Mouse (Mus musculus): ENCODE data around the gene B4galnt4.

Gene B4galnt4

DNA sequence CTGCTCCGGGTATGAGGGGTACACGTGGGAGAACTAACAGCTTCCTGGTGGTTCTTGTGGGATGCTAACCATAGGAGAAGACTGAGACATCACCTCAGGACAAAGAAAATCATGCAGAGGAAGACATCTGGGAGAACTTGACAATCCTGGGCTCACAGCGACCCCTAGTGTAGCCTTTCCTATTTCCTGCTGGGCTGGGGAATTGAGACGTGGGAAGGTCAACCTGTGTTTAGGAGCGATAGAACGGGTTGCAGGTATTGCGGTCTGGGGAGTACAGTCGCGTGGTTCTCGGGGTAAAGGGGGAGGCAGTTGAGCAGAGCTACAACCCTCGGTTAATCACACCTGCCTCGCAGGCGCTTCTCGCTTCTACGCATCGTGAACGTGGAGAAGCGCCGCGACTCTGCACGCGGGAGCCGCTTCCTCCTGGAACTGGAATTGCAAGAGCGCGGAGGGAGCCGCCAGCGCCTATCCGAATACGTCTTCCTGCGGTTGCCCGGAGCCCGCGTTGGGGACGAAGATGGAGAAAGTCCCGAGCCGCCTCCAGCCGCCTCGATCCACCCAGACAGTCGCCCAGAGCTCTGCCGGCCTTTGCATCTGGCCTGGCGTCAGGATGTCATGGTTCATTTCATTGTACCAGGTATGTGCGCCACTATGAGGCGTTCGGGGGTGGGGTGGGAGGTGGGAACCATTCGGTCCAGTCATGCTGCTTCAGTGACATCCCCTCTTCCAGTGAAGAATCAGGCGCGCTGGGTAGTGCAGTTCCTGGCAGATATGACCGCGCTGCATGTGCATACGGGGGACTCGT is 9.4 kb downstream of the B4galnt4 start:
- DNase-seq (ENCODE audit: low read depth, low spot score): peak; percentile 93

- DNase-seq (ENCODE audit: low read depth, low spot score): peak; percentile 70
These were observed 11.3 kb downstream of the B4galnt4 start for GRCm38 (mm10) chr7:141072017-141072745.

DNA sequence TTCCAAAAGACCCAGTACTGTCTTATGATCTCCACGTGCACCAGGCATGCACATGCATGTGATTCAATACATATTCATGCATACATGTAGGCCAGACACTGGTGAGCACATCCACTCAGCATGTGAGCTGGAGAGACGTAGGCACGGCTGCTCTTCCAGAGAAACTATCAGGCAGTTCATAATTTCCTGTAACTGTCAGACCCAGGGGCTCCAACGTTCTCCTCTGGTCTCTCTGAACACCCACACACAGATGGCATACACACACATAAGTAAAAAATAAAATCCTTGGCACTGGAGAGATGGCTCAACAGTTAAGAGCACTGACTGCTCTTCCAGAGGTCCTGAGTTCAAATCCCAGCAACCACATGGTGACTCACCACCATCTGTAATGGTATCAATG is 12.9 kb downstream of the B4galnt4 start:
- no peak for DNase-seq (ENCODE audit: low read depth, low spot score)

DNA sequence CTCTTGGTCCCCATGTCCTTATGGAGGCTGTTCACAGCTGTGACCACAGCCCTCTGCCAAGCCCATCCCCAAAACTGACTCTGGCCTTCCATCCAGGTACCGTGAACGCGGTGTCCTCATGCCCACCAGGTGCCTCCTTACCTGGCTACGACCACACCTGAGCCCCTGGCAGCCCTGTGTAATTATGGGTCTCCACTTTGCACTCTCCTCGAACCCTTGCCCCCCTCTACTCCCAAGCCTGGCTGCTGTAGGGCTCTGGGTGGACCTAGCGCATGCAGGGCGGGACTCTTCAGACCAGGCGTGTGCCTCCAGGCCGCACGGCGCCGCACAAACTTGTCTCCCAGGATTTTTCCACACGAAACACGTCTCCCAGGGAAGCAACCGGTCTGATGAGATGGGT is 16.9 kb downstream of the B4galnt4 start, which contains the start of gene Pkp3:
Pkp3 (plus strand) TSS at position 378 of the 400 bp plus-strand sequence.
- no peak for DNase-seq (ENCODE audit: low read depth, low spot score)

- DNase-seq (ENCODE audit: low read depth, low spot score): no peak
These were observed 18.0 kb downstream of the B4galnt4 start for GRCm38 (mm10) chr7:141078876-141079275.

GRCm38 (mm10) chr7:141079481-141080449 is 18.9 kb downstream of the B4galnt4 start:
- no peak for DNase-seq (ENCODE audit: low read depth, low spot score)

DNA sequence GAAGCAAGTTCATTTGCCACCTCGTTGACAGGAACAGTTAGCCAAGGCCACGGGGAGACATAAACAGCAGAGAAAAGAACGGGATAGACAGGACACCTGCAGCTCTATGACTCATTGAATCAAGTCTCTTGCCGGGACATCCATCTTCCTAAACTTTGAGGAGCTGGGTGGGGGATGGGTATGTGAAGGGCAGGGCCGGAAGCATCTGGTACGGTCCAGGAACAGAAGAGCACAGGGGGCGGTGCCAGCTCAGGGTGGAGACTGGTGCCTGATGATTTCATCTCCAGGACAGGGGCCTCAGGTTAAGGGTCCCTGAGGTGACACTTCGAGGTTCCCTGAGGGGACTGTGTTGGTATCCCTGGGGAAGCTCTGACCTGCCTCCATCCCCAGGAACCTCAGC is 27.0 kb downstream of the B4galnt4 start:
- peak; percentile 64 for DNase-seq (ENCODE audit: low read depth, low spot score)

GRCm38 (mm10) chr7:141088473-141088872 is 27.6 kb downstream of the B4galnt4 start:
- DNase-seq (ENCODE audit: low read depth, low spot score): no peak

DNA sequence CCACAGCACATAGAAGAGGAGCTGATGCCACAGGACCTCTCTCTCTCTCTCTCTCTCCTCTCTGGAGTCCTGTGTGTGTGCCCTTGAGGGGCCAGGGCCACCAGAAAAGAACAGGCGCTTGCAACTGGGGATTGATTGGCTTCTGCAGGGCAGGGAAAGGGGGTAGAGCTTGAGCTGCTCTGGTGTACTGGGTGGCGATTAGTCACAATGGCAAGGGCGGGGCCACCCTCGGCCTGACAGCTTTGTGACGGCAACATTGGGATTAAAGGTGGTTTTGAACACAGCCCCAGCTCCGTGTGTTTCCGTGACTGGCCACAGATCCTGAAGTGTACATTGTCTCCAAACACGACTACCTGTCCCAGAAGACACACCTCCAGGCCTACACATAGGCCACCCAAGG is 29.3 kb downstream of the B4galnt4 start:
- no peak for DNase-seq (ENCODE audit: low read depth, low spot score)

- DNase-seq (ENCODE audit: low read depth, low spot score): peak; percentile 97
These were observed 31.3 kb downstream of the B4galnt4 start for GRCm38 (mm10) chr7:141092051-141092735.

GRCm38 (mm10) chr7:141093950-141094349 is 33.0 kb downstream of the B4galnt4 start:
- DNase-seq (ENCODE audit: low read depth, low spot score): no peak

DNA sequence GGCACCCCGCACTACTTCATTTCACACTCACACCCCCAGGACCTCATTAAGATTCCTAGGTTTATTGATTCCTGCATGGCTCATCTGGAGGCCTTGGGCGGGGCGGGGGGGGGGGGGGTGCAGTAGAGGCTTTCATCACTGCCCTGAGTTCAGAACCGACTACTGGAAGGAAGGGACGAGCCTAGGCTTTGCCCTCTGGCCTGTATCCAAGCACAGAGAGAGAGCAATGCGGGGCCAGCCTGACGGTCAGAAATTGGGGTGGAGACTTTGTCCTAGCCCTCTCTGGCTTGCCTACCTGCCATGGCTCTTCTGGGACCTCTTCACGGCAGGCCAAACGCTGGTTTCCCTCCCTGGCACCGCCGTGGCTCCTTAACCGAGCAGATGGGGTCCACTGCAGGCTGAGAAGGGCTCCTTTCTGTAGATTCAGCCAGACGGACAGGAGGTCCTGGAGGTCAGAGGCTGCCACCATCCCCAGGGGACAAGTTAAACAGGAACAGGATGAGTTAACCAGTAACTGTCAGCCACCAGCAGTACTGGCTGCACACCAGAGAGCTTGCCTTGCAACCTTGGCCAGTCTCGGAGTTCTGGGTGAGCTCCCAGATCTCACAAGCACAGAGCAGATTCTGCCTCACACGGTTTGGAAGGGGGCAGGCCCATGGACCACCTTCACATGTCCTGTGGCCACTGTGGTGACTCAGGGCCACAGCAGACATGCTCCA is 33.7 kb downstream of the B4galnt4 start:
- no peak for DNase-seq (ENCODE audit: low read depth, low spot score)

DNA sequence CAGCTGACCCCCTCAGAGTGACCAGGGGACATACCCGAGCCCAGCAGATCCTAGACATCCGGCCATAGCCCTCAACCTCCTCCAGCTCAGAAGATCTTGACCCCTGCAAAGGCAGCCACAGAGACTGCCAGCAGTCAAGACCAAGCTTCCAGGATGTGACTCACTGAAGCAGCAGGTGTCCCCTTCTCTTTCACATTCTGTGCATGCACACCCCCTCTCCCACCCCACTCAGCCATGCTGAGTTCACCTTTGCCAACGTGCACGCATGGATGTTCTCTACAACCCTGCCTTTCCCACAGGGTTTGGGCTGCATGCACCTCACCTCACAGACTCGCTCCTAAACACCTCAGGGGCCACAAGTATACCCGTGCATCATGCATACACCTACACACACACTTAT is 35.1 kb downstream of the B4galnt4 start:
- DNase-seq (ENCODE audit: low read depth, low spot score): peak; percentile 25

DNA sequence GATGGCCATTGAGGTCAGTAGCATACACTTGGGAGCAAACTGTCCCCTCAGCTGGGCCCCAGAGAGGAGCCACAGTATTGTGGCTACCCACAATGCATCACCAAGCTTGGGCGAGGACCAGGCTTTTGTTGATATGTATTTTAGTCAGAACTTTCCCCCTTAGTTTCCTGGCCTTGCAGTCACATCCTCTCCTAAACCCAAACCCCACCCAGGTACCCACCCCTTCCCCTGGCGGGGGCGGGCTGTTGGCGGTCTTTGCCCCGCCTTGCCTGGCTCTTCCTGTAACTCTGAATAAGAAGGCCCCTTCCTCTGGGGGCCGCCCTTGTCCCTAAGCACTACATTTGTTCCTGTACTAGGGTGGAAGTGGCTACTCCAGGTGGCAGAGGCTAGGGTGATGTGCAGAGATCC is 35.7 kb downstream of the B4galnt4 start:
- DNase-seq (ENCODE audit: low read depth, low spot score): peak; percentile 89

DNA sequence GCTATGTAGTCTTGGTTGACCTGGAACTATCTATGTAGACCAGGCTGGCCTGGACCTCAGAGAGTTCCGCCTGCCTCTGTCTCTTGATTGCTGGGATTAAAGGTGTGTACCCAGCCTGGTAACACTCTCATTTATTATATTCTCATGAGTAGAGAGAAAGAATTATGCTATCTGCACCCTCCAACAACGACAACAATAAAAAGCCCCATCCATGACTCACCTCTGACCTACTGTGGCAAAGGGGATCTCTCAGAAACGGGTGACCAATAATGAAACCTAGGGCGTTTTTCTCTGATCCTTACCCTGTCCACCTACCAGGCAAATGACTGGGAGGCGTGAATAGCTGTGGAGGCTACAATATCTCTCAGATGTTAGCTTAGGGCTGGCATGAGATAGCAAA is 36.3 kb downstream of the B4galnt4 start:
- DNase-seq (ENCODE audit: low read depth, low spot score): no peak

DNA sequence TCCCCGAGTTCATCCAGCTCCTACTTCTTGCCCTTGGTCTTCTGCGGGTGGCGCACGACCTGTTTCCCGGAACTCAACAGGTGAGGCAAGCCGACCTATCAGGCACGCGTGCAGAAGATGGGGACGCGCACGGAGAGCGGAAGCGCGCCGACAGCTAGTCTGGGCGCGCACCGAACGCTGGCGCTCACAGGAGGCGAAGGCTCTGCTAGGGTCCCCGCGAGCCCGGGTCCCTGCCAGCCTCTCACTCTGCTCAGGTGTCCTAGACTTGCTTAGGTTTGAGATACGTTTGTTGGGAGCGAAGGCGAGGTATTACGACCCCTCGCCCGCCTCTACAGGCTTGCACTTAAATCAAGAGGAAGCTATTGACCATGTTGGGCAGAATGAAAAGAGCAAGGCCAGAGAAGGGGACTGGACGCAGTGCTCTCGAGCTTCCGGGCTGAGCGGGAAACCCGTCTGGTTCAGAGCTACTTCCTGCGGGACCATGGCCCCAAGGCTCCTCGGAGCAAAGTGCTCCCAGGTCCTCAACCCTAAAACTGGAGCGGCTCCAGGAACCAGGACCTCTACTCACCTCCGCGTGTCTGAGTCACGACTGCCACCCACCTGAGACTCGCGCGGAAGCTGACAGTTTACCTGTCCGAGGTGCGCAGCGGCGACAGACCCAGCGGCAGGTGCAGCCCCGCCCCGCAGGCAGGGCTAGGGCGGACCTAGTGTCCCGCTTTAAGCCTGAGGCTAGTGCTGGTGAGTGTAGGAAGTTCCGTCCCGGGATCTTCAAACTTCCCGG is 39.2 kb downstream of the B4galnt4 start, which contains the start of gene Sigirr:
Sigirr (minus strand) TSS at position 662 of the 781 bp plus-strand sequence.
- peak; percentile 79 for DNase-seq (ENCODE audit: low read depth, low spot score)

GRCm38 (mm10) chr7:141103161-141103560 is 42.3 kb downstream of the B4galnt4 start:
- DNase-seq (ENCODE audit: low read depth, low spot score): no peak

GRCm38 (mm10) chr7:141115874-141116273 is 55.0 kb downstream of the B4galnt4 start:
- DNase-seq (ENCODE audit: low read depth, low spot score): no peak

DNA sequence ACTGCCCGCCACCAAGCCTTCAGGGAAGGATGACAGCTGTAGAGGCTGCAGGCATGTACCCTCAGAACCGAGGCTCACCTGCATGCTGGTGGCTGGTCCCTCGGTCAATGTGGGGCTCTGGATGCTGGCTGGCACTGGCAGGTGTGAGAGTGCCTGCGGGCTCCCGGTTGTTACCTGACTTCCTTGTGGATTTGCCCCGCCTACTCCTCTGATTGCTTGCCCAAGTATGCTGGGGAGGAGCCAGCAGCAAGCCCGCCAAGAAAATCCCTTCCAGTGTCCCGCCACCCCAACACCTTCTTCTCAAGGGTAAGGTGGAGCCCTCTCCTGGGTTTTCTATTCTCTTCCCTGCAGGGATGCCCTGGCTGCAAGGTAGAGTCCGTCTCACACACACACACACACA is 56.7 kb downstream of the B4galnt4 start, which contains the start of gene Ano9:
Ano9 (minus strand) TSS at position 171 of the 400 bp plus-strand sequence.
- DNase-seq (ENCODE audit: low read depth, low spot score): peak; percentile 66

Measured in ZHBTc4 (cell line).